Mouse (Mus musculus) hindbrain, embryonic 11.5 days (tissue): Measurements from ENCODE around the gene Ap2s1. TPM values are rescaled to one million over a fixed set of nuclear protein-coding genes. Genes with fewer than 3 reads are reported as not detected.

Source experiments
- ATAC-seq: fragments of 200-750 bp; cut with Nextera tagmentation; 2 replicates; pipeline ENCODE4 v1.8.0; 2017; ENCODE audit warnings: mild to moderate bottlenecking, moderate TSS enrichment, moderate library complexity; ENCODE audit not compliant: low FRiP score
- DNase-seq: peaks from one replicate; pipeline ENCODE4 v3.0.0-alpha.2; 2015; ENCODE audit warnings: low spot score
- H3K27ac ChIP-seq: fragments of 300-500 bp; sonication (generic); 2 replicates; pipeline ENCODE4 v1.5.1; 2014; ENCODE audit warnings: mild to moderate bottlenecking, low read depth, low read length
- H3K27me3 ChIP-seq: fragments of 300-500 bp; sonication (generic); 2 replicates; pipeline ENCODE4 v1.6.1; 2014; ENCODE audit warnings: mild to moderate bottlenecking, low read length, moderate library complexity, mixed read lengths; ENCODE audit not compliant: control insufficient read depth, insufficient read depth
- H3K36me3 ChIP-seq: fragments of 300-500 bp; sonication (generic); 2 replicates; pipeline ENCODE4 v1.6.1; 2014; ENCODE audit warnings: mild to moderate bottlenecking, low read length, moderate library complexity, mixed read lengths; ENCODE audit not compliant: control insufficient read depth, insufficient read depth
- H3K4me1 ChIP-seq: fragments of 300-500 bp; sonication (generic); replicated peaks from 2 replicates; pipeline ENCODE4 v1.6.1; 2014; ENCODE audit warnings: low read length, mixed read lengths; ENCODE audit not compliant: control insufficient read depth, insufficient read depth
- H3K4me2 ChIP-seq: fragments of 300-500 bp; sonication (generic); replicated peaks from 2 replicates; pipeline ENCODE4 v1.6.1; 2014; ENCODE audit warnings: mild to moderate bottlenecking, low read depth, low read length
- H3K4me3 ChIP-seq: fragments of 300-500 bp; sonication (generic); 2 replicates; pipeline ENCODE4 v1.5.1; 2014; ENCODE audit warnings: low read depth, low read length
- H3K9ac ChIP-seq: fragments of 300-500 bp; sonication (generic); 2 replicates; pipeline ENCODE4 v1.6.1; 2014; ENCODE audit warnings: low read depth, low read length
- H3K9me3 ChIP-seq: fragments of 300-500 bp; sonication (generic); 2 replicates; pipeline ENCODE4 v1.6.1; 2016; ENCODE audit warnings: low read length; ENCODE audit not compliant: control insufficient read depth
- WGBS: fragments of 180-500 bp; shearing (Covaris S2); extraction: QIAGEN DNeasy Blood & Tissue Kit; methylation state at CpG from one replicate; pipeline ENCODE4 v1.1.7; 2014; 5-methylcytosine and 5-hydroxymethylcytosine counted together
- polyA plus RNA-seq: library from polyadenylated mRNA; unstranded; fragments of >200 nt; fragmentation: Nextera tagmentation; extraction: Ambion mirVana; gene quantifications from 2 replicates; pipeline ENCODE4 v1.2.1, GENCODE M21; 2014

Ap2s1 gene
- polyA plus RNA-seq, 1 experiment from 2014 or later, result 307 TPM

DNA sequence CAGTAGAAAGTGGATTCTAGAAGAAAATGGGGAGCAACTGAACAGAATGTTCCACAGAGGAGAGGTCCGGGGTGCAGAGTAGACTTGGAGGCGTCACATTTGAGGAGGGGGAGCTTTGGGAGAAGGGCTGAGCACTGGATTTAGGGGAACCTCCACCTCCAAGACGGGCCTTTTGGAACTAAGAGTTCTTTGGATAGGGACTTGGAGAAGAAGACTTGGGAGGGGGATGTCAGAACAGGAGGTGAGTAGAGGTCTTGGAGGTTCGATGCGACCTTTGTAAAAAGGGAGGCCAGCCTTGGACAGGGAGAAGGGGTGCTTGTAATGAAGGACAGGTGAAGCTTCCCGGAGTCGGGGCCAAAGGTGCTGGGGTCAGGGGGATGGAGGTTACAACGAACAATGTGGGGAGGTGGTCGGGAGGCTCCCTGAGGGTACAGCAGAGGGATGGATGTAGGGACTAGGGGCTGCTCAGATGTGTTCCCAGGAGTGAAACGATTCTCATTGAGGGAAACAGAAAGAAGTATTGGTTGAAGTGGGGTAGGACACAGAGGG, 920 bp downstream of the Ap2s1 start:
- H3K4me2 ChIP-seq, result peak overlapping the region; percentile 82
- H3K36me3 ChIP-seq, result 0 out of 2 replicates have a peak, but pooled peaks cover 3% of the 10 kb centered on the region
- 58% methylated on average over 10 of the region's 10 CpGs for WGBS
- ATAC-seq, result no peak
- H3K9ac ChIP-seq, result peak overlapping the region; percentile 79
- peaks cover 3% of the 10 kb centered on the region for H3K4me1 ChIP-seq
- H3K4me3 ChIP-seq, result peak overlapping the region; percentile 70
- no peak overlapping the region for H3K27ac ChIP-seq
- H3K9me3 ChIP-seq, result no peaks in the 10 kb centered on the region
- no peaks in the 10 kb centered on the region for H3K27me3 ChIP-seq
- DNase-seq, result no peak

DNA sequence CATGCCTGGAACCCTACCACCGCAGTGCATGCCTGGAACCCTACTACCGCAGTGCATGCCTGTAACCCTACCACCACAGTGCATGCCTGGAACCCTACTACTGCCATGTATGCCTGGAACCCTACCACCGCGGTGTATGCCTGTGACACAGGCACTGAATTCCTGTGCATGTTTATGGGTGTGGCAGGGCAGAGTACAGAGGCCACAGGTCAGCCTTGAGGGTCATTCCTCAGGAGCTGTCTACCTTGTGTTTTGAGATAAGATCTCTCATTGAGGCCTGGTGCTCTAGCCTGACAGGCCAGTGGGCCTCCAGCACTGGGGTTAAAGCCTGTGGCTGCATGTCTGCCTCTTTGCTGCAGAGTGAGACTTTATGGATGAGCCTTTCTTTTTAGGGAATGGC, 7.2 kb downstream of the Ap2s1 start:
- Histone ChIP-seq H3K4me1 (no peaks in the 10 kb centered on the region), H3K4me3 (no peak overlapping the region), H3K4me2 (no peak overlapping the region), H3K36me3 (peaks cover 20% of the 10 kb centered on the region; the same call in 1 of the 2 replicates), H3K27ac (no peak overlapping the region), H3K9ac (no peak overlapping the region), H3K27me3 (no peaks in the 10 kb centered on the region), H3K9me3 (no peaks in the 10 kb centered on the region)
- ATAC-seq, result no peak
- 93% methylated on average over 4 of the region's 4 CpGs for WGBS
- no peak for DNase-seq

DNA sequence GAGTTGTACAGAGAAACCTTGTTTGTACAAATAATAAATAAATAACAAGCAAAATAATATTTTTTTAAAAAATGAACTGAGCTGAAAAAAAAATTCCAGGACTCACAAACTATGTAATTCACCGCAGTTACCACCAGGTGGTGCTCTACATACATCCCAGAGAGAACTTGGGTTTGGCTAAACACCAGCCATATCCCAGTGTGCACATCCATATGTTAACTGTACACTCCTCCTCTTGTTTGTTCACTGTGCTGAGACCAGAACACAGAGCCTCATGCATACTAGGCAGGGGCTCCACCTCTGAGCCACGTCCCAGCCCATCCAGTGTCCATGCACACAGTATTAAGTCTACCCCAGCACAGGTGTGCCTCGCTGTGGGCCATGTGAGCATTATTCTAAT, 7.9 kb downstream of the Ap2s1 start:
- no peak overlapping the region for H3K9ac ChIP-seq
- no peaks in the 10 kb centered on the region for H3K27me3 ChIP-seq
- peak; percentile 59; the same call in 1 of the 2 replicates for ATAC-seq
- H3K4me3 ChIP-seq, result no peak overlapping the region
- no peaks in the 10 kb centered on the region for H3K4me1 ChIP-seq
- H3K4me2 ChIP-seq, result no peak overlapping the region
- H3K9me3 ChIP-seq, result no peaks in the 10 kb centered on the region
- peaks cover 20% of the 10 kb centered on the region; the same call in 1 of the 2 replicates for H3K36me3 ChIP-seq
- WGBS, result 58% methylated on average over 3 of the region's 3 CpGs
- DNase-seq, result peak; percentile 80
- H3K27ac ChIP-seq, result no peak overlapping the region

DNA sequence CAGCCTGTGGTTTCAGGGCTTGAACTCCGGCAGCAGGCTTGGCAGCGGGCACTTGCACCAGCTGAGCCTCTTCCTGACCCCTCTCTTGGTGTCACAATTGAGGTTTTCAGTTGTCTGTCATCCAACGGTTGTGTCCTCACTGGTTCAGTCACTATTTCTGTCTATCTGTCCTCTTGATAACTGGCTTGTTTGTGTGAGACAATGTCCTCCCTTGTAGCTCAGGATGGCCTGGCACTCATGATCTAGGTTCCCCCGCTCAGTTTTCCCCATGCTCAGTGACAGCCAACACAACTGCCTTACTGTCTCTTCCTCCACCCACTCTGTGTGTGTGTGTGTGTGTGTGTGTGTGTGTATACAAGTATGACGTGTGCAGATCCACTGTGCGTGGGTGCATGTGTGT, 9.4 kb downstream of the Ap2s1 start:
- H3K27ac ChIP-seq, result no peak overlapping the region
- no peaks in the 10 kb centered on the region for H3K9me3 ChIP-seq
- ATAC-seq, result no peak
- no peak overlapping the region for H3K4me3 ChIP-seq
- no peak overlapping the region for H3K9ac ChIP-seq
- no peak overlapping the region for H3K4me2 ChIP-seq
- no peaks in the 10 kb centered on the region for H3K4me1 ChIP-seq
- H3K36me3 ChIP-seq, result peaks cover 20% of the 10 kb centered on the region; the same call in 1 of the 2 replicates
- 92% methylated on average over 6 of the region's 6 CpGs for WGBS
- H3K27me3 ChIP-seq, result no peaks in the 10 kb centered on the region
- no peak for DNase-seq

DNA sequence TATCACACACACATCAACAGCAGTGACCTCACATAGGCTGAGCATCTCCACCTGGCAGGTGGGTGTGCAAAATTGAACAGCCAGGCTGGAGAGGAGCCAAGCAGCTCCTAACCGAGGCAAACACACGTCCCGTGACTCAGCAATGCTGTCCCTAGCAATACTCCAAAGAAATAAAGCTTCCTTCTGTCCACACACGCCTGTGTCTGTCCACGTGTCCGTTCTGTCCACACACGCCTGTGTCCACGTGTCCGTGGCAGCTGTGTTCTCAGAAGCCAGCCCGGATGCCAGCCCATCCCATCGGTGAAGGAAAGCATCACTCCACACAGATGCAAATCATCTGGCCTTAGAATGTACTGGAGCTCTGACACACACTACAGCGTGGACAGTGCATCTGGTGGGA, 13.8 kb downstream of the Ap2s1 start:
- Histone ChIP-seq H3K9me3 (no peaks in the 10 kb centered on the region), H3K9ac (no peak overlapping the region), H3K27me3 (no peaks in the 10 kb centered on the region), H3K36me3 (peaks cover 13% of the 10 kb centered on the region; the same call in 1 of the 2 replicates), H3K4me2 (no peak overlapping the region), H3K27ac (no peak overlapping the region), H3K4me3 (no peak overlapping the region), H3K4me1 (no peaks in the 10 kb centered on the region)
- ATAC-seq (no peak), DNase-seq (no peak)
- 81% methylated on average over 12 of the region's 12 CpGs for WGBS

DNA sequence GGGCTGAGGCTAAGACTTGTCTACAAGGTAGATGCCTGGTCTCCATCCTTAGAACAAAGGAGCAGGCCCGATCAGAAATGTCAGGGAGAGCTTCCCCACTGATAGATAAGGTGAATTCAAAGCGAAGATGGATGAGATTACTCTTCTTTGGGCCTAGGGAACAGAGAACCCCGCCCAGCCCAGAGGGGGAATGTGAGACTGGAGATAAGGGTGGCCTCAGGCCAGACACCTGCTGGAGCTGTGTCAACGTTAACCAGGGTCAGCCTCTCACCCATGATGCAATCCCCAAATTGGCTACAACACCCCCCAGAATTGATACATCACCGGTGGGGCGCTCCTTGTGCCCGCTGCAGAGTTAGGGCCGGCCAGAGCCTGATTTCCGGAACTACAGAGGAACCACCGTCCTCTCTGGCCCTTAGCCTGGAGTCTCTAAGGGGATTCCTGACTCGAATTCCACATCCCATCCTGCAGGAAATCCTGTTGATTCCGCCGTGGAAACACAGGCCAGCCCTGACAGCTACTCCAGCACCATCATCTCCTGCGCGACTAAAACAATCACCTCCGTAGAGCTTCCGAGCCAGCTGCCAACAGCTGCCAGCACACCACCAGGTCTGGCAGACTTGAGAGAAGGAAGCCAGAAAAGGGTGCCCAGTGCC, 17.3 kb downstream of the Ap2s1 start:
- WGBS, result 72% methylated on average over 17 of the region's 17 CpGs
- Histone ChIP-seq H3K4me1 (no peaks in the 10 kb centered on the region), H3K4me3 (no peak overlapping the region), H3K27me3 (no peaks in the 10 kb centered on the region), H3K36me3 (no peaks in the 10 kb centered on the region), H3K9ac (no peak overlapping the region), H3K4me2 (no peak overlapping the region), H3K27ac (no peak overlapping the region), H3K9me3 (no peaks in the 10 kb centered on the region)
- DNase-seq (no peak), ATAC-seq (no peak)

DNA sequence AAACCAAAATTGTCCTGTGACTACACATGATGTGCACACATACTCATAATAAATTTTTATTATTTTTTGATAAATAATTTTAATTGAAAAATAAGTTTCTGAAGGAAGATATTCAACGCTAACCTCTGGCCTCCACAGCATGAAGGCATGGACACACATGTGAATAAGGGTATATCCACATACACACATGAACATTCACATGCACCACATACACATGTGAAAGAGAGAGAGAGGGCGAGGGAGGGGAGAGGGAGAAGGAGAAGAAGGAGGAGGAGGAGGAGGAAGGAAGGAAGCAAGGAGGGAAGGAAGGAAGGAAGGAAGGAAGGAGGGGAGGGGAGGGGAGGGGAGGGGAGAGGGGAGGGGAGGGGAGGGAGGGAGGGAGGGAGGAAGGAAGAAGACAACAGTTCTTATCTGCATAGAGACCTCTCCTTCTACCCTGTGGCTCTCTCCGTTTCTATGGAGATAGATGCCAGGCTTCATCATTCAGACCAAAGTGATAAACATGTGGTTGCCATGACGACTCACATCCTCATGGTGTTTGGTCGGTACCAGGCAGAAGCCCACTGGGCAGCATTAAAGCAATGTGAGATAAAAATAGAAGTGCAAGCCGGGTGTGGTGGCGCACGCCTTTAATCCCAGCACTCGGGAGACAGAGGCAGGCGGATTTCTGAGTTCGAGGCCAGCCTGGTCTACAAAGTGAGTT, 20.8 kb downstream of the Ap2s1 start:
- H3K4me3 ChIP-seq, result no peak overlapping the region
- no peak overlapping the region for H3K4me2 ChIP-seq
- no peak overlapping the region for H3K27ac ChIP-seq
- no peaks in the 10 kb centered on the region for H3K27me3 ChIP-seq
- H3K36me3 ChIP-seq, result no peaks in the 10 kb centered on the region
- no peaks in the 10 kb centered on the region for H3K9me3 ChIP-seq
- no peak overlapping the region for H3K9ac ChIP-seq
- no peaks in the 10 kb centered on the region for H3K4me1 ChIP-seq
- 73% methylated on average over 10 of the region's 11 CpGs for WGBS
- DNase-seq, result peak; percentile 44
- peak; percentile 40; the same call in 1 of the 2 replicates for ATAC-seq

DNA sequence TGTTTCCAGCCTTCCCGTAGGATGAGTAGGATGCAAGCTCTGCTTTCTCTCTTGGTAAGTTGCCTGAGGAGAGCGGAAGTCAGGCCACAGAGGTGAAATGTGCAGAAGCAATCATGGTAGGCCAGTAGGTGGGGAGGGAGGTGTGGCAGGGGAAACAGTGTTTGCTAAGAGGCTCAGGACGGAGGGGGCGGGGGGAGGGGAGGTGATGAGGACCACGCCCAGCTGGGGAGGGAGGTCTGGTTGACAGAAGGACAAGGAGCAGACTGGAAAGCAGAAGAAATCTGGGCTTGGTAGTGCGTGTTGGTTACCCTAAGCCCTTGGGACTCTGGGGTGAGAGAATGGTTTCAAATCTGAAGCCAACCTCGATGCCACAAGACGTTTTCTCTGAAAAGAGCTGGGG, 22.1 kb downstream of the Ap2s1 start:
- Histone ChIP-seq H3K4me2 (no peak overlapping the region), H3K4me3 (no peak overlapping the region), H3K27me3 (no peaks in the 10 kb centered on the region), H3K9me3 (no peaks in the 10 kb centered on the region), H3K4me1 (no peaks in the 10 kb centered on the region), H3K36me3 (no peaks in the 10 kb centered on the region), H3K9ac (no peak overlapping the region), H3K27ac (no peak overlapping the region)
- DNase-seq (no peak), ATAC-seq (no peak)
- 21% methylated on average over 8 of the region's 8 CpGs for WGBS
